Mouse (Mus musculus) bone marrow macrophage, adult 2 months (primary cell): ENCODE results near the gene Lrrc7.

ENCODE experiments used
- CTCF ChIP-seq: IDR thresholded peaks from 2 replicates; pipeline ENCODE4 v1.5.1; 2012; ENCODE audit warnings: low read depth, mild to moderate bottlenecking, low read length, moderate library complexity
- POLR2A ChIP-seq: IDR thresholded peaks from 2 replicates; pipeline ENCODE4 v1.6.1; 2012; ENCODE audit warnings: mild to moderate bottlenecking, low read depth, low read length, borderline replicate concordance

- TF ChIP-seq POLR2A: no peak
- TF ChIP-seq CTCF: no peak
Measured at GRCm38 (mm10) chr3:158272700-158273099, 289.3 kb downstream of the Lrrc7 start.
